Mouse (Mus musculus): ENCODE results near the gene Prrt3. TPM values are rescaled to one million over a fixed set of nuclear protein-coding genes. Genes with fewer than 3 reads are reported as not detected.

Gene Prrt3
- polyA plus RNA-seq (2014; fragmentation: Nextera tagmentation; extraction: Ambion mirVana) = 0.90 and 1.3 TPM in 2 replicates

DNA sequence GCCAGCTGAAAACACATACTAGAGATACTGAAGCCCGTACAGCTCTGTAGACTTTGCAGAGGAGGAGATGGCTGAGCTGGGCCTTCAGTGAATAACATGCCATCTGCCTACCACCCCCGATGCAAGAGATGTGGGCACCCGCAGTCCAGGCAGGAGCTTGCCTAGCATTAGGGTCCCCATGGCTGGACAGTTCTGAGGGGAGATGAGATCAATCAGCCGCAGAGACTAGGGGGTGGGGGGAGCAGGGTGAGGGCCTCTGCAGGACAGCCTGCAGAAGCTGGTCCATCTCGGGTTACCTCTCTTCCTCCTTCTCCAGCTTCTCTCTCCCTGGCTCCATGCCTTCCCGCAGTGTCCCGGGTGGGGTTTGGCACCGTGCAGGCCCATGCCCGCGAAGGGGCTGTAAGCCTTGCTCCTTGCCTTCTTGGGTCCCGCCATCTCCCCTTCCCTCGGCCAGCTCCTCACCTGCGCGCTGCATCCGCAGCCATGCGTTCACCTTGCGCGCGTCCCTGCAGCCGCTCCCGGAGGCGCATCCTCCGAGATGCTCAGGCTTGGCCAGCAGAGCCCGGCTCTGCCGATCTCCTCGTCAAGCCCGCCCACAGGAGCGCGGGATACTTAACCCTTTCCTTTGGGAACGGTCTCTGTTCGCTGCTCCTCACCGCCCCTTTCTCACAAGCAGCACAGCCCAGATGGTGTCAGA, at the start of gene Prrt3:
Prrt3 (minus strand) TSS at position 544 of the 697 bp plus-strand sequence.
- no peaks in the 10 kb centered on the region for H3K4me1 ChIP-seq (ENCODE audit: control insufficient read depth, insufficient read depth, low read length)
- no peak within 1 kb of the TSS for H3K27ac ChIP-seq (replicated peaks; ENCODE audit: low read depth, low read length)
- no peaks in the 10 kb centered on the region for H3K36me3 ChIP-seq (replicated peaks; ENCODE audit: control insufficient read depth, insufficient read depth, low read depth, low read length)
- peak within 1 kb of the TSS; percentile 69 for H3K9ac ChIP-seq (replicated peaks; ENCODE audit: low read length)
- 2% methylated on average over 32 of the region's 32 CpGs for WGBS
- ATAC-seq (replicated peaks; ENCODE audit: insufficient number of reproducible peaks, low FRiP score, low TSS enrichment, low read depth) (peak; percentile 55), DNase-seq (ENCODE audit: low spot score) (peak; percentile 75)
- H3K9me3 ChIP-seq (replicated peaks; ENCODE audit: control insufficient read depth, low read length) = no peaks in the 10 kb centered on the region
- peak within 1 kb of the TSS; percentile 84 for H3K4me2 ChIP-seq (ENCODE audit: low read depth, low read length)
- H3K27me3 ChIP-seq (ENCODE audit: control insufficient read depth, insufficient read depth, low read length) = no peaks in the 10 kb centered on the region; the same call in 1 of the 2 replicates
- H3K4me3 ChIP-seq (ENCODE audit: low read depth, low read length) = peak within 1 kb of the TSS; percentile 48

DNA sequence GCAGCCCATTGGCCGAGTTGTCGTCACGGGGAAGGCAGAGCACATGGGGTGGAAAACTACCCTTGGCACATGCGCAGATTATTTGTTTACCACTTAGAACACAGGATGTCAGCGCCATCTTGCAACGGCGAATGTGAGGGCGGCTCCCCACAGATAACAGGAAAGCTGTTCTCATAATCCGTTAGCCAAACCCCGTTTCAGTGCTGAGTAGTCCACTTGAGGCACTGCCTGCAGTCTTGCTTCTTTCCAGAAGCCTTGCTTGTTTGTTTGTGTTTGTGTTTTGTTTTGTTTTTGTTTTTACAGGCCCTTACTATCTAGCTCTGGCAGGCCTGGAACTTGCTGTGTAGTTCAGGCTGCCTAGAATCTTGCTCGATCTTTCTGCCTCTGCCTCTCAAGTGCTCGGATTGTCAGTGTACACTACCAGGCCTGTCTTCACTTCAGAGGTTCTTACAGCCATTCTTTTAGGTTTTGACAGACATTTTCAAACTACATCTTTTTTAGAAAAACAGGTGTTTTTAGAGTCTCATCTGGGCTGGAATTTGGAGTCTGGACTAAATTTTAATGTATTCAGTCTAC, 42.3 kb upstream of the Prrt3 start:
- Histone ChIP-seq H3K4me1 (ENCODE audit: control insufficient read depth, insufficient read depth, low read length) (no peaks in the 10 kb centered on the region), H3K27ac (replicated peaks; ENCODE audit: low read depth, low read length) (no peak overlapping the region), H3K27me3 (ENCODE audit: control insufficient read depth, insufficient read depth, low read length) (no peaks in the 10 kb centered on the region), H3K4me2 (ENCODE audit: low read depth, low read length) (no peak overlapping the region), H3K9ac (replicated peaks; ENCODE audit: low read length) (no peak overlapping the region), H3K36me3 (replicated peaks; ENCODE audit: control insufficient read depth, insufficient read depth, low read depth, low read length) (no peaks in the 10 kb centered on the region), H3K9me3 (replicated peaks; ENCODE audit: control insufficient read depth, low read length) (no peaks in the 10 kb centered on the region), H3K4me3 (ENCODE audit: low read depth, low read length) (no peak overlapping the region)
- DNase-seq (ENCODE audit: low spot score) (no peak), ATAC-seq (replicated peaks; ENCODE audit: insufficient number of reproducible peaks, low FRiP score, low TSS enrichment, low read depth) (no peak)
- 96% methylated on average over 8 of the region's 12 CpGs for WGBS

DNA sequence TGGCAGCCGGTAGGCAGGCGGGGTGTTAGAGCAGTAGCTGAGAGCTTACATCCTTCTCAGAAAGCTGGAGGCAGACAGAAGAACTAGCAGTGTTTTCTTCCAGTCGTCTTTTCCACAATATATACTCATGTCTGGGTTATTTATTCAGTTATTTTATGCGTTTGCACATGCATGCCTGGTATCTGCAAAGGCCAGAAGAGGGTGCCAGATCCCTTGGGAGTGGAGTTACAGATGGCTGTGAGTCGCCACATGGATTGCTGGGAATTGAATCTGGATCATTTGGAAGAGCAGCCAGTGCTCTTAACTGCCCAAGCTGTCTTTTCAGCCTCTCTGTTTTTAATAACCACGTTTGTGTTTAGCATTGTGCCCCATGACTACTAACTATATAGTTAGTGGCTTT, 39.9 kb upstream of the Prrt3 start:
- no peak overlapping the region for H3K4me3 ChIP-seq (ENCODE audit: low read depth, low read length)
- no peak overlapping the region for H3K4me2 ChIP-seq (ENCODE audit: low read depth, low read length)
- H3K27ac ChIP-seq (replicated peaks; ENCODE audit: low read depth, low read length) = no peak overlapping the region
- ATAC-seq (replicated peaks; ENCODE audit: insufficient number of reproducible peaks, low FRiP score, low TSS enrichment, low read depth) (no peak), DNase-seq (ENCODE audit: low spot score) (no peak)
- H3K9me3 ChIP-seq (replicated peaks; ENCODE audit: control insufficient read depth, low read length) = no peaks in the 10 kb centered on the region
- H3K9ac ChIP-seq (replicated peaks; ENCODE audit: low read length) = no peak overlapping the region
- H3K36me3 ChIP-seq (replicated peaks; ENCODE audit: control insufficient read depth, insufficient read depth, low read depth, low read length) = no peaks in the 10 kb centered on the region
- 88% methylated on average over 6 of the region's 6 CpGs for WGBS
- no peaks in the 10 kb centered on the region for H3K4me1 ChIP-seq (ENCODE audit: control insufficient read depth, insufficient read depth, low read length)
- no peaks in the 10 kb centered on the region for H3K27me3 ChIP-seq (ENCODE audit: control insufficient read depth, insufficient read depth, low read length)

DNA sequence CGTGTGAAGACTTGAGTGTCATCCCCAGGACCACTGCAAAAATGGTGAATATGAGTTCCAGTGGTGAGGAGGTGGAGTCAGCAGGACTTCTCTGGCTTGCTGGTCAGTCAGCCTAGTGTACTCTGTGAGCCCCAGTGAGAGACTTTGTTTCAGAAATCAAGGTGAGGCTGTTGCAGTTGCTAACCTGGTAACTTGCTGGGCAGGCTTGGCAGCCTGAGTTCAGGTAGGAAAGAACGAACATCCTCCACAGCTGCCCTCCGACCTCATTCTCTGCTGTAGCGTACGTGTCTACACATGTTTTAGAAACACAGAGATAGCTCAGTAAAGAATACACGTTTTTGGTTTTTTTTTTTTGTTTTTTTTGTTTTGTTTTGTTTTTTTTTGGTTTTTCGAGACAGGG, 33.2 kb upstream of the Prrt3 start:
- Histone ChIP-seq H3K9ac (replicated peaks; ENCODE audit: low read length) (no peak overlapping the region), H3K4me2 (ENCODE audit: low read depth, low read length) (no peak overlapping the region), H3K27me3 (ENCODE audit: control insufficient read depth, insufficient read depth, low read length) (no peaks in the 10 kb centered on the region), H3K36me3 (replicated peaks; ENCODE audit: control insufficient read depth, insufficient read depth, low read depth, low read length) (no peaks in the 10 kb centered on the region), H3K9me3 (replicated peaks; ENCODE audit: control insufficient read depth, low read length) (no peaks in the 10 kb centered on the region), H3K4me3 (ENCODE audit: low read depth, low read length) (no peak overlapping the region), H3K27ac (replicated peaks; ENCODE audit: low read depth, low read length) (no peak overlapping the region), H3K4me1 (ENCODE audit: control insufficient read depth, insufficient read depth, low read length) (no peaks in the 10 kb centered on the region)
- no peak for ATAC-seq (replicated peaks; ENCODE audit: insufficient number of reproducible peaks, low FRiP score, low TSS enrichment, low read depth)
- DNase-seq (ENCODE audit: low spot score) = no peak
- WGBS = 80% methylated on average over 7 of the region's 7 CpGs

DNA sequence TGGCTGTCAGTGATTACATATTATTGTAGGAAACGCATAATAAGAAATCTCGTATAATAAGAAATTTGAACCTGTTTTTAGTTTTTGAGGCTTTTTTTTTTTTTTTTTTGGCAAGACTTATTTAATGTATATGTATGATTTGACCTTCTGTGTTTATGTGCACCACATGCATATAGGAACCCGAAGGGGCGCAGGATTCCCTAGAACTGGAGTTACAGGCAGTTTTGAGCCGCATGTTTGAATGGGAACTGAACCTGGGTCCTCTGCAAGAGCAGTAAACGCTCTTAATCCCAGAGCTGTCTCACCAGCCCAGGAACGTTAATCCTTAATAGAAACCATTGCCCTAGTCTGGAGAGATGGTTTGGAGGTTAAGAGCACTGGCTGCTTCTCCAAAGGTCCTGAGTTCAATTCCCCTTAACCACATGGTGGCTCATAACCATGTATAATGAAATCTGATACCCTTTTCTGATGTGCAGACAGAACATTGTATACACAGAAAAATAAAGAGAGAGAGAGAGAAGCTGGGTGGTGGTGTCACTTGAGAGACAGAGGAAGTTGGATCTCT, 30.2 kb upstream of the Prrt3 start:
- ATAC-seq (replicated peaks; ENCODE audit: insufficient number of reproducible peaks, low FRiP score, low TSS enrichment, low read depth) (no peak), DNase-seq (ENCODE audit: low spot score) (peak; percentile 8)
- Histone ChIP-seq H3K4me2 (ENCODE audit: low read depth, low read length) (peak overlapping the region; percentile 47), H3K9ac (replicated peaks; ENCODE audit: low read length) (peak overlapping the region; percentile 85), H3K27me3 (ENCODE audit: control insufficient read depth, insufficient read depth, low read length) (no peaks in the 10 kb centered on the region), H3K4me3 (ENCODE audit: low read depth, low read length) (peak overlapping the region; percentile 63), H3K36me3 (replicated peaks; ENCODE audit: control insufficient read depth, insufficient read depth, low read depth, low read length) (no peaks in the 10 kb centered on the region), H3K27ac (replicated peaks; ENCODE audit: low read depth, low read length) (peak overlapping the region; percentile 35; the same call in 1 of the 2 replicates), H3K9me3 (replicated peaks; ENCODE audit: control insufficient read depth, low read length) (no peaks in the 10 kb centered on the region), H3K4me1 (ENCODE audit: control insufficient read depth, insufficient read depth, low read length) (no peaks in the 10 kb centered on the region)
- 10% methylated on average over 7 of the region's 7 CpGs for WGBS

DNA sequence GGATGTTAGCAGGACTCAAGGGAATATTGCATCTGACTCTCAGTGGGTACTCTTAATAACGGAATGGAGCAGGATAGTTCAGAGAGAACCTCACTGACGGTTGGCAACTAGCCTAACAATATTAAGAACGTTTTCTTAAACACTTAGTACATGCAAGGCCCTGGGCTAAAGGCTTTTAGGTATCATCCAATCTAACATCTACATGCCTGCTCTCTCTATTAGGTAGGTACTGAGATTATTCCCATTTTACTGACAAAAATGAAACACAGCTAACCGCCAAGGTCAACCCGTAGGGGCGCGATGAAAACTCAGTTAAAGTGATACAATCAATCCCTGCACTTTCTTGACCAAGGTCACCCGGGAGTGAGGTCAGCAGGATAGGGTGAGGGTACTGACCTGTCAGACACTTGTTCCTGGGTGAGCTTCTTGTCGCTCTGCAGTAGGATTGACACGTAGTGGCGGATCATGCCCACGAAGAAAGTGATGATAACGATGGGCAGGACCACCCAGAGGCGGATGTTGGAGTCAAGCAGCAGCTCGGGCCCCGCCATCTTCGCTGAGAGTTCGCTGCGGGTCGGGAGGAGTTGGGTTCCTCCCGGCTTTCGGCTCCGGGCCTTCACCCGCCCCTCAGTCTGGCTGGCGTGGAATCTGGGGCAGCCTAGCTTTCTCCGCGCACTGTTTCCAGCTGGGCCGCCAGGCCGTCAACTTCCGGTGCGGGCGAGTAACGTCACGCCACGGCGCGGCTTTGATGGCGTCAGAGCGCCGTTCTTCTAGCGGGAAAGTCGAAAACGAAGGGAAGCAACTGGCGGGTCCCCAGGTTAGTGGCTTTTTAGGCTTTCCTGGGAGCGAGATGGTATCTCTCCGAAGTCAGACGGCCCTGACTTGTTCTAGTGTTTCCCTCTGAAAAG, 29.5 kb upstream of the Prrt3 start, which contains the start of the genes Emc3 and Fancd2:
Emc3 (minus strand) TSS at position 721 of the 908 bp plus-strand sequence.
Fancd2 (plus strand) TSS at position 751 of the 908 bp plus-strand sequence.
- ATAC-seq (replicated peaks; ENCODE audit: insufficient number of reproducible peaks, low FRiP score, low TSS enrichment, low read depth) = peak; percentile 90
- WGBS = under 1% methylated on average over 47 of the region's 47 CpGs
- H3K4me1 ChIP-seq (ENCODE audit: control insufficient read depth, insufficient read depth, low read length) = no peaks in the 10 kb centered on the region
- H3K9me3 ChIP-seq (replicated peaks; ENCODE audit: control insufficient read depth, low read length) = no peaks in the 10 kb centered on the region
- no peaks in the 10 kb centered on the region for H3K36me3 ChIP-seq (replicated peaks; ENCODE audit: control insufficient read depth, insufficient read depth, low read depth, low read length)
- peak; percentile 94 for DNase-seq (ENCODE audit: low spot score)
- peak within 1 kb of the TSS; percentile 35 for H3K27ac ChIP-seq (replicated peaks; ENCODE audit: low read depth, low read length)
- peak within 1 kb of the TSS; percentile 85 for H3K9ac ChIP-seq (replicated peaks; ENCODE audit: low read length)
- peak within 1 kb of the TSS; percentile 47 for H3K4me2 ChIP-seq (ENCODE audit: low read depth, low read length)
- H3K4me3 ChIP-seq (ENCODE audit: low read depth, low read length) = peak within 1 kb of the TSS; percentile 63
- no peaks in the 10 kb centered on the region for H3K27me3 ChIP-seq (ENCODE audit: control insufficient read depth, insufficient read depth, low read length)

DNA sequence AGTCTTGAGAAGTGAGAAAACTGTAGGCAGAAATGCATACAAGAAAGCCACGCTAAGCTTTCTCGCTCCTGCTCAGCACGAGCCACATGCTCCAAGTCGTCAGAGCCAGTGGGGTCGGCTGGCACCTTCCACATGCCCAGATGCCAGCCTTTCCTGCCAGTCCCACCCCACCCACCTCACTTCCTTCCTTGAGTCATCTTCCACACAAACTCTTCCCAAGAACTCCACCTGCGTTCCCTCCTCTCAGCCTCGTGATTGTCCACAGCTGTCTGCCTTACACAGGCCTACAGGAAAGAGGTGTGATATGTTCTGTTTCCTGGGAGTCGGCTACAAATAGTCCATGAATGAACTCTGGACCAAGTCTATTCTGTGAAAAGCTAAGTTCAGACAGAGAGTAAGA, 21.7 kb upstream of the Prrt3 start:
- Histone ChIP-seq H3K27me3 (ENCODE audit: control insufficient read depth, insufficient read depth, low read length) (no peaks in the 10 kb centered on the region), H3K9me3 (replicated peaks; ENCODE audit: control insufficient read depth, low read length) (no peaks in the 10 kb centered on the region), H3K4me3 (ENCODE audit: low read depth, low read length) (no peak overlapping the region), H3K4me2 (ENCODE audit: low read depth, low read length) (no peak overlapping the region), H3K27ac (replicated peaks; ENCODE audit: low read depth, low read length) (no peak overlapping the region), H3K9ac (replicated peaks; ENCODE audit: low read length) (no peak overlapping the region), H3K4me1 (ENCODE audit: control insufficient read depth, insufficient read depth, low read length) (no peaks in the 10 kb centered on the region), H3K36me3 (replicated peaks; ENCODE audit: control insufficient read depth, insufficient read depth, low read depth, low read length) (peaks cover 11% of the 10 kb centered on the region)
- DNase-seq (ENCODE audit: low spot score) (no peak), ATAC-seq (replicated peaks; ENCODE audit: insufficient number of reproducible peaks, low FRiP score, low TSS enrichment, low read depth) (no peak)
- WGBS = 94% methylated on average over 8 of the region's 8 CpGs
